Mouse (Mus musculus) fat pad, adult 2 months (tissue): ENCODE measurements around the gene Evi5l.
"Not testable (repeated sequence)": the region's sequence is repeated elsewhere in the genome, so short reads cannot be mapped to it uniquely, and the experiment has no call there.

Experiments used
- DNase-seq: peaks from one replicate; pipeline ENCODE4 v3.0.0-alpha.2; 2011; ENCODE audit warnings: low read depth, low spot score; ENCODE audit errors: extremely low read depth

The Evi5l gene

GRCm38 (mm10) chr8:4237814-4238433 is 71.6 kb downstream of the Evi5l start:
- no peak for DNase-seq

DNA sequence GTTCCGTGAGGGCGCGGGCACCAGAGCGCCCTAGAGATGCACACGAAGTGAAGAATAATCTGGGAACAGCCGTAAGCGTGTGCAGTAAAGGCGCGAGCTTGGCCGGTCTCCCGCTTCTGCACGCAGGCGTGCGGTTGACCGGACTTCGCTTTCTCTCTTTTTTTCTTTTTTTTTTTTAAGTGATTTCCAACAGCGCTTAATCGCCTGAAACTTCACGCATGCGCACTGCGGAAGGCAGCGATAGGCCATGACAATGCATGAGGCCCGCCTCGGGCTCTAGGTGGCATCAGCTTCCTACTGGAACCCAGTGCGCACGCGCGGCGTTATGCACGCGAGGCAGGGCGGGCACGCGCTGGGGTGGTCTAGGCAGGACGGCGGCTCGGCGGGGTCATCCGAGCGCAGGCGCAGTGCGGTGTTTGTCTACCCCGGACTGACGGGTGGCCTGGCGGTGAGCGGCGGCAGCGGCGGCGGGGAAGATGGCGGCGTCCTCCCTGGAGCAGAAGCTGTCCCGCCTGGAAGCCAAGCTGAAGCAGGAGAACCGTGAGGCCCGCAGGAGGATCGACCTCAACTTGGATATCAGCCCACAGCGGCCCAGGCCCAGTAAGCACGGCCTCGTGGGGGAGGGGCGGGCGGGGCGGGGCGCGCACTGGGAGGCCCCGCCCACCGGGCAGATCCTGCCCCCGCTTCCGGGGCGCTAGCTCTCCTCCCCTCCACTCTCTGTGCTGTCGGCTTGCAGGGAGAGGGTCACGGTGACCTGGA is 72.2 kb downstream of the Evi5l start, which contains the start of the genes Map2k7 and Gm49320:
TSS of gene Map2k7 (plus strand) at position 307 of the 759 bp plus-strand sequence.
TSS of gene Gm49320 (plus strand) at position 432 of the 759 bp plus-strand sequence.
- peak; percentile 46 for DNase-seq

- no peak for DNase-seq
Observed at GRCm38 (mm10) chr8:4239193-4239890, 73.0 kb downstream of the Evi5l start.

- DNase-seq = no peak
Observed at GRCm38 (mm10) chr8:4245061-4245460, 78.7 kb downstream of the Evi5l start.

GRCm38 (mm10) chr8:4245737-4246136 is 79.4 kb downstream of the Evi5l start:
- no peak for DNase-seq

GRCm38 (mm10) chr8:4247241-4247640 is 80.9 kb downstream of the Evi5l start:
- DNase-seq = no peak

- DNase-seq = no peak
Observed at GRCm38 (mm10) chr8:4247951-4248540, 81.7 kb downstream of the Evi5l start, which contains the start of gene Tgfbr3l. Gene Tgfbr3l, plus strand, starts transcription at chr8:4248214.

DNA sequence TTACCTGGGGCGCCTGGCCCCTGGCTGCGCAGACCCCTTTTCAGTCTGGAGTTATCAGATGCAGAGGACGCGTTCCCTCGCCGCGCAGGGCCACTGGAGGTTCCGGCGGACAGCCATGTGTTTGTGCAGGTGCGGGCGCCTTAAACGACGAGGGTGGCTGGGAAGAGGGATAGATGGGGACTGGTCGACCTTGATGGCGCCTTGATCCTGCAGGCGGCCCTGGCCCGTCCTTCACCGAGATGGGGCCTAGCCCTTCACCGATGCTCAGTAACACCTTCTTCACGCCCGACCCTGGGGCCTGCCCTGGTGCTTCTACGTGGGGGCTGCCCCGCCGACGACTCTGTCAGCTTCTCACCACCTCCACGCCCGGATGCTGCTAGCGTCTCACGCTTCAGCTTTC is 82.8 kb downstream of the Evi5l start:
- no peak for DNase-seq

GRCm38 (mm10) chr8:4250306-4250970 is 84.1 kb downstream of the Evi5l start:
- DNase-seq = no peak

DNA sequence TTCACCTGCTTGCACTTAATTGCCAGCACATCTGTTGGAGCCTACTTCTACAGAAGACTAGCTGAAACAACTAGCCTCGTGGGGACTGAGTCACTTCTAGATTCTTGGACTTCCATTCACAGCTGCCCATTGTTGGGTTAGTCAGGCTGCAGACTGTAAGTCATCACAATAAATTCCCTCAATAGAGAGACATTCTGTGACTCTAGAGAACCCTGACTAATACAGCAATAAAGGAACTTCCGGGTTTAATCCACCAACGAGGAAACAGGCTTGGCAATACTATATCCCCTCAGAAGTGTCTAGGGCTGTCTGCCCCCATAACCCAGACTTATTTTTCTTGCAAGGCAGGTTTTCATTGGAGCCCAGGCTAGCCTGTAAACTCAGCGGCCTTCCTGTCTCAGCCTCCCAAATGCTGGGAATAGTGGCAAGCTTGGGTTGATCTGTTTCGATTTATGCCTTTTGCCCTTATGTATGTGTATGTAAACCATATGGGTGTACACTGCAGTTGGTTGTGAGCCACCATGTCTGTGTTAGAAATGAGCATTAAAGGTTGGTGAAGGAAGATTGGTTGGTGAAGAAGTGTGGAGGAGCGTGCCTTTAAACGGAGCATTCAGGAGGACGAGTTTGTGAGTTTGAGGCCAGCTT is 85.9 kb downstream of the Evi5l start:
- no peak for DNase-seq

- DNase-seq = peak; percentile 54
Observed at GRCm38 (mm10) chr8:4252934-4253841, 86.8 kb downstream of the Evi5l start, which contains the start of gene Snapc2. Gene Snapc2, plus strand, starts transcription at chr8:4253080.

GRCm38 (mm10) chr8:4254001-4254400 is 87.6 kb downstream of the Evi5l start:
- no peak for DNase-seq

GRCm38 (mm10) chr8:4255471-4255870 is 89.1 kb downstream of the Evi5l start:
- DNase-seq = not testable (repeated sequence)

DNA sequence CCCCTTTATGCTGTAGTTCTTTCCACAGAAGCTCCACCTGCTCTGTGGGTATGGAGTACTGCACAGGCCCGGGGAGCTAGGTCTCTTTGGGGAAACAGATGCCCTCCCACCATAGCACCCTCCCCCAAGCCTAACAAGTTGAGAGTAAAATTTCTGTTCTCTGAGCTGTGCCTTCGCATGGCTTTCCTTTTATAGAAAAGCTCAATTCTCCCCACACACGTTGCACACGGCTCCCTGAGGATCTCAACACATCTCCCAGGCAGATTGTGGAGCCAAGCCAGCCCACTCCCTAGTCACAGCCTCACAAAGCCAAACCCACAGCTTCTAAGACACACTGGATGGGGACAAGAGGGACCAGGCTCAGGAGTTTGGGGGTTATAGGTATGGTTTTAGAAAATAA is 90.5 kb downstream of the Evi5l start:
- DNase-seq = no peak

DNA sequence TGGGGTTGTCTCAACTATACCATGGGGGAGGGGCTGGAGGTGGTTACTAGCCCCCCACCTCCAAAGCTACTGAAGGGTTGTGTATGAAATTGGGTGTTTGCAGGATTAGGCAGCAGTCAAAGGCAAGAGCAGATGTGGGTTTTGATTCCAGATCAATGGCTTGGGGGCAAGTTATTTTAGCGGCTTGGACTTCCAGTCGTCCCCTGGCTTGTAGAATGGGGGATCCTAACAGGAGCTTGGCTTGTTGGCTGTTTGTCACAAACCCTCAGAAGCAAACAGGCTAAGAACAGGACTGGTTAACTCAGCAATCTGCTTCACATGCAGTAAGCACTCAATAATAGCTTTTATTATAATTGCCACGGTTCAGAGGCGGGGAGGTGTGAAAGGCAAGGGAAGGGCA is 91.0 kb downstream of the Evi5l start:
- no peak for DNase-seq

DNA sequence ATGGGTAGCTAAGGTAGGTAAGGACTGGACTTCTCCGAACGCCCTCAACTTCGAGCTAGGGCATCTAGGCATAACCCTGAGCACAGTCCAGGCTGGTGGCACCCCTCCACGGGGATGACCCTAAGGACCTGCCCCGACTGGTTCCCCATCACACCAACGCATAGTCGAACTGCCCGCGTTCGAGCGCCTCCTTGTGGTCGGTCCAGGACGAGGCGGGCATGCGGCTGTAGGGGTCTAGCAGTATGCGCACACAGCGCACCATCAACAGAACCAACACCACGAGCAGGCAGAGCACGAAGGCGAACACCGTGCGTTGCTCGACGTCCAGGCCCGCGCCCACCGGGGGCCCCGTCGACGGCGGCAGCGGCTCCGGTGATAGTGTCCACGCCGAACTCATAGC is 91.9 kb downstream of the Evi5l start:
- no peak for DNase-seq

DNA sequence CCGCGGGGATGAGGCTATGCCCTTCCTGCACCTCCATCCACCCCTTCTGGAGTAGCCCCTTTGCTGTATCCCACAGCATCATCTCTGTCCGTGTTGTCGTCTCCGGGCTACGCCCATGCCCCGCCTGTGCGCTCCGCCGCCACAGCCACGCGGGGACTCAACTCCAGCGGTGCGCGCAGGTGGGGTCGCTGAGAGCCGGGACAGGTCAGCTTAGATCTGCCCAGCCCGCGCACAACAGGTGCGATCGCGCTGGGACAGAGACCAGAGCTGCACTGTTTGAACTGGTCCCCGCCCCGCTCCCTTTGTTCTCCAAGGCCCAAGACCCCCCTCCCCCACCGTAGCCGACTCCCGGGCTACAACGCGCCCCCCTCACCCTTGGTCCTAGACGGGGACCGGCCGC is 92.3 kb downstream of the Evi5l start:
- no peak for DNase-seq

DNA sequence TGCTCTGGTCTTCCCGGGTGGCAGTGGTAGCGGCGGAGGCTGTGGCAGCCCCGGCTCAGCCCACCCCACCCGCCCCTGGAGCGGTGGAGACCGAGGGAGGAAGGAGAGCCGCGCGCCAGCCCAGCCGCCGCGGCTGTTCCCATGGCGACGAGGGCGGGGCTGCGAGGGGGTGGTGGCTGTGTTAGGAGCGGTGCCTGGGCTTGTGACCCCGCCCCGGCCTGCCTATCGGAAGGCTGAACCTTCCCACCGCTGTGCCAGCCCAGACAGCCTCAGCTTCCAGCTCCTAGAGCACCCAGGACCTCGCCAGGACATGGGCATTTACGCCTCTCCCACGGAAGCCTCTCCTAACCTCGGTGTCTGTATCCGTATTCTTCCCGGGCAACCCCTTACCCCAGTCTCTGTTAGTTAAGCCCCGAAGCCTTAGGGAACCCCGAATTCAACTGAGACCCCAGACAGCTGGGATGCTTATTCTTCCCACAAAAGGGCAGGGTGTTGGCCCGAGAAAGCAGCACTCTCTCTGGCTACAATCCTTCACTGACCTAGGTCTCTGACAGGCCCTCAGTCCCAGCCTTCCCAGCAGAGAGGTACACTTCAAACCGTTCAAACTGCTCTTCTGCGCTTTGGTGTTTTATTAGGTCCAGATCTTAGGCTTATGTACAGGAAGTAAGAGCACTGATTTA is 92.9 kb downstream of the Evi5l start, which contains the start of gene Ctxn1:
TSS of gene Ctxn1 (minus strand) at position 150 of the 680 bp plus-strand sequence.
- DNase-seq = no peak

DNA sequence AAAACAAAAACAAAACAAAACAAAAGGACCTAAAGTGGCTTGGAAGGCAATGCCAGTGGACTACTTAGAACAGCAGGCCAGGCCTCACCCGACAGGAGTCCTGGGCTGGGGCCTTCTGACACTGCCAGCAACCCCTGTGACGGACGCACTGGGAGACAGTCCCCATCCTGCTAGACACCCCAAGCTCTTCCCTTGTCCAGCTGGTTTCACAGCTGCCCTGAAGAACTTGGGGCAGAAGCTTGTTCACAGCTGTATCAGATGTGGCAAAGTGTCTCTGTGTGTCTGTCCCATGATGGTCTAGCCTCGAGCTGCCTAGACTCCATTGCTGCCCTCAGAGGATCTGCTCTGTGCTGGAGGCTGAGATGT is 93.4 kb downstream of the Evi5l start:
- no peak for DNase-seq
